Mouse (Mus musculus) spleen, postnatal 14 days (tissue): ENCODE data around the gene Ankrd11.

ENCODE experiments used
- DNase-seq, 2 experiments: peaks; one replicate each; pipeline ENCODE4 v3.0.0; 2021 to 2022; ENCODE audit warnings: low spot score in 2 of 2

The Ankrd11 gene

GRCm38 (mm10) chr8:123005805-123006204 lies 36.3 kb downstream of the Ankrd11 start:
- no peak for DNase-seq

DNA sequence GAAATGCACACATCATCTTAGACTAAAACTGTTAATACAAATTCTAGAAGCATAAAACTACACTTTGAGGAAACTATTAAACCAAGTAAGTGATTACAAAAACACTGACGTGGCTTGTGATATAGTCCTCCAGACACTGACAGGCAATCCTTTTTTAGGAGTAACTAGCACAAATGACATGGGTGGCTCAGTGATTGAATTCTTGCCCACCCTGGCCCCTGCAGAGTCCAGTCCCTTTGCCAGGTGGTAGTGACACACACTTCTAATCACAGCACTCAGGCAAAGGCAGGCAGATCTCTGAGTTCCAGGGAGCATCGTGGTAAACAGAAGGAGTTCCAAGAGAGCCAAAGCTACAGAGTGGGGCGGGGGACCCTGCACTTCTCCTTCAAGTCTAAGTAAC lies 36.7 kb downstream of the Ankrd11 start:
- no peak for DNase-seq

DNA sequence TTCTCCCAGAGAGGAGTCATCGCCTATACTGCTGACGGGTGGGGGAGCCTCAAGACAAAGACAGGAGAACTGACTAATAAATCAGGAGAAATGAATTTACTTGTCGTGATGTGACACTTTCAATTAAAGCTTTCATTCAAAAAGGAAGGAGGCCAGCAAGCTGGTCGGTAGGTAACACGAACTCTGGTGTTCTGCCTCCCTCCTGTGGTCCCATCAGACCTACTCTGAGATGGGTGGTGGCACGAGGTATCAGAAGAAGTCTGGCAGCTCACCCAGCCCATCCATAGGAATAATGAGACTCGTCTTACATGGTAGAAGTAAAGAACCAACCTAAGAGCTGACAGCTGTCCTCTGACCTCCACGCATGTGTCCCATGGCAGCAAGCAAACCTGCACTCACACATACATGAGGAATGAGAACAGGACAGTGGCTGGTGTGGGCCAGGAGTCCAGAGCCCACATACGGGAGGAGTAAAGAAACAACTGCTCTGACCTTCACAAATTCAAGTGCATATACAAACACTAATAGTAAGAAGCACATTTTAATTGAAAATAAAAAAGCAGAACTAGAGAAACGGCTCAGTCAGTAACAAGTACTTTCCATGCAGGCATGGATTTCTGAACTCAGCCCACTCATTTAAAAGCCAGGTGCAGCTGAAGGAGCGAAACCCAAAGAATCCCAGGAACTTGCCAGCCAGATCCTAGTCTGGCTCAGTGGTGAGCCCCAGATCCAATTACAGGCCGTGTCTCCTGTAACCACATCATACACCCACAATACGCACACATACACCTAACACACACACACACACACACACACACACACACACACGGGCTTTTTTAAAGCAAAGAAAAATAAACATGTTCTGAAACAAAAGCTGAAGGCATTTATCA lies 37.8 kb downstream of the Ankrd11 start:
- DNase-seq: no peak

DNA sequence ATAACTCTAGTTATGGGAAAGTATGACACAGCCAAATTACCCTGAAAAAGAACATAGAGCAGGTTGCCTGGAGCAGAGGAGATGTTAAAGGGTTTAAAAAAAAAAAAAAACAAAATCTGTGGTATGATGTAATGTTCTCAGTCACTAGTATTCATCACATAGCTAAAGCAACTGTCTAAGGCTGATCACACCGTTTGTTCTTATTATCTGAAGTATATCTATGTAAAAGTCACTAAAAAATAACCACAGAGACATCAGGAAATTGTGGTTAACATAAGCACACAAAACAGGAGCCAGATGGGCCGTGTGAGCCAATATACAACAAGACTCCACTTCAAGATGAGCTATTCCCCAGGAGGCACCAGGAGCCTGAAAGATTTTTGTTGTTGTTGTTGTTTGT lies 41.8 kb downstream of the Ankrd11 start:
- no peak for DNase-seq

DNA sequence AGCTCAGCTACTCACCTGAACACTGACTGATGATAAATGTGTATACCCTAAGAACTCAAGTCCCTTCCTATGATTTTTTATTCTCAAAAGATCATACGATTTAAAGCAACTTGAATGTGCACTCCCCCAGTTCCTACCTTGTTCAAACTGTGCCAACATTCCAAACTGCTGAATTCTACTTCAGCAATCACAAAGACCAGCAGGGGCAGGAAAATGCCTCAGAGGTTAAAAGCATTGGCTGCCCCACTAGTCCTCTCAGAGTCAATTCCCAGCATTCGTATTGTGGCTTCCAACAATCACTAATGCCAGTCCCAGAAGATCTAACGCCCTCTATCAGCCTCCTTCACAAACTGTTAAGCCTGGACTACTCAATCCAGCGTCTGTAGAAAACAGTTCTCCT lies 44.1 kb downstream of the Ankrd11 start:
- DNase-seq: no peak

DNA sequence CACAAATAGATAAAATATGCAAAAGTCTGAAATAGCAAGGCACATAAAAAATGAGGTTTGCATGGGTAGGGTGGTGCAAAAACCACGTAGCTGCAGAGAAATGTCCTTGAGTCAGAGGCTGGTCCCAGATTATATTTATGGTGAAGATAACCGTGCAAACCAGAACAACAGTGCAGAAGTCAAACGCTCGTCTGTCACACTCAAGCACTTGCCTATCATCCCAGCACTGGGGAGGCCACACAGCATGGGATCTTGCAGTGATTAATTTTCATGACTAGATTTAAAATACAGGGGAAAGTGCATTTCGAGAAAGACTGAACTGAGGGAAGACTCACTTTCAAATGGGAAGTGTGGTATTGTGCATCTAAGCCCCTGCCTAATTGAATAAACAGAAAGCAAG lies 48.3 kb downstream of the Ankrd11 start:
- no peak for DNase-seq

DNA sequence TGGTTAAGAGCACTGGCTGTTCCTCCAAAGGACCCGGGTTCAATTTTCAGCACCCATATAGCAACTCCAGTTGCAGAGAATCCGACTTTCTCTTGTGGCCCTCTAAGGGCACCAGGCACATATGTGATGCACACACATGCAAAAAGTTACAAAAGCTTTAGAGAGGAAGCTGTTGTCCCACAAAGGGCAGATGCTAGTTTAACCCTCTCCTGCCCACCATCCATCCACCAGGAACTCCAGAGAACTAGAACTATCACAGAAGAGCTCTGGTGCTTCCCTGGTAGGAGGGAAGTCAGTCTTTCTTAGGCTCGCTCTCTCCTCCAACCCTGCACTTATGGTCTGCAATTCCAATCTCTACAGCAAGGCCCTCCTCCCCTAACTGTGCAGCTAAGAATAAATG lies 49.0 kb downstream of the Ankrd11 start:
- DNase-seq: no peak

GRCm38 (mm10) chr8:122992296-122992695 lies 49.8 kb downstream of the Ankrd11 start:
- no peak for DNase-seq

DNA sequence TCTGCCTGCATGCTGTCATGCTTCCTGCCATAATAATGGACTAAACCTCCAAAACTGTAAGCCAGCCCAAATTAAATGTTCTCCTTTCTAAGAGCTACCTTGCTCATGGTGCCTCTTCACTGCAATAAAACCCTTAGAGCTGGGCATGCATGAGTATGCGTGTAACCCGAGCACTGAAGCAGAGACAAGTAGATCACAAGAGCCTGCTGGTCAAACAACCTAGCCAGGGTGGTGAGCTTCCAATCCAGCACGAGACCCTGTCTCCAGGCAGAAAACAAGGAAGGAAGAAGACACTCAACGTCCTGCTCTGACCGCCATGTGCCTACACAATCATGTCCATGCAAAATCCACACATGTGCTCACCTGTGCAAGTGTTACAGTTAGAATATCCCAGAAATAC lies 50.7 kb downstream of the Ankrd11 start:
- no peak for DNase-seq

GRCm38 (mm10) chr8:122989976-122990375 lies 52.1 kb downstream of the Ankrd11 start:
- DNase-seq: no peak

GRCm38 (mm10) chr8:122988955-122989354 lies 53.1 kb downstream of the Ankrd11 start:
- DNase-seq: no peak

- no peak for DNase-seq
Measured at GRCm38 (mm10) chr8:122987255-122987654, 54.8 kb downstream of the Ankrd11 start.

GRCm38 (mm10) chr8:122986501-122987184 lies 55.4 kb downstream of the Ankrd11 start:
- no peak for DNase-seq

DNA sequence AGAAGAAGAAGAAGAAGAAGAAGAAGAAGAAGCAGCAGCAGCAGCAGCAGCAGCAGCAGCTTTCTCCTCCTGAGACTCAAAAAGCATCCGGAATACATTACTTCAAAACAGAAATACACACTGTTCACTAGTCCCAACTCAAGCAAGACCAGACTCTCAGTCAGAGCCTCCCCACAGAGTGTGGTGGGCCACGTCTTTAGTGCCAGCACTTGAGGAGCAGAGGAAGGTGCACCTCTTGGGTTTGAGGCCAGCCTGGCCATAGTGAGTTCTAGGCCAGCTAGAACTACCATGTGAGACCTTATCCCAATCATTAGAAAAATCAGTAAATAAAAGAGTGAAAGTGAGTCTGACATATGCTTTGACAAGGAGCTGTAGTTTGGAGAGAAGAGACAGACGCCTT lies 57.9 kb downstream of the Ankrd11 start:
- no peak for DNase-seq

GRCm38 (mm10) chr8:122983178-122983942 lies 58.7 kb downstream of the Ankrd11 start:
- DNase-seq: no peak

DNA sequence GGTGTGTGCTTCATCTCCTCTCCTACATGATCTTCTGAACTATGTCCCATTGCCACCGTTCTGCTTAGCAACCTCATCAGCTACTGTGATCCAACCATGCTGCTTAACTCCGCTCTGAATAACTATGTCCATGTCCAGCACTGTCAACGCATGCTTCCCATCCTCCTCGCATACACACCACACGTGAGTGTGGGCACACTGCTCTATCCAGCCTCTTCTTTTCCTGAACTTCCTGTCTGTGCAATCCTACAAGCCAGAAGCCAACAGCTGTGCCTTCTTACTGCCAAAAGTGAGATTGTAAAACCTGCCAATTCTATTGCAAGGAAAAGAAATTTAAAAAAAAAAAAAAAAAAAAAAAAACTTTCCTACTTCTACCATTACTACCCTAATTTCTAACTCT lies 60.4 kb downstream of the Ankrd11 start:
- DNase-seq: no peak

- DNase-seq: no peak
Measured at GRCm38 (mm10) chr8:122979865-122980509, 62.1 kb downstream of the Ankrd11 start.

DNA sequence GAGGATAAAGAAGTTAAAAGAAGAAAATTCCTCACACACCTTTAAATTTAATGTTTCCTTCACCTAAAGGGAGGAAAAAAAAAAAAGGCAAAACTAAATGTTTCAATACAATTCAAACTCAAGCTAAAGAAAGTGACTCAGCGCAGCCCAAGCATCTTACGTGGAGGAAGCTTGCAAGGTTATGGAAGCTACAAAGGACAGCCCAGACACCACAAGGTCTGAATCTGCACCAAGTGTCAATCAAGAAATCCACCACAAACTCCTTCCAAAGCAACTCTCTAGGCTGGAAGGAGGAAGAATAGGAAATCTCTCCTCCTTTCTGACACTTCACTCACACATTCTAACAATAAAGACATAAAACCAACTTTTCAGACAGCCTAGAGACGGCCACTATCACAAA lies 62.7 kb downstream of the Ankrd11 start:
- no peak for DNase-seq

DNA sequence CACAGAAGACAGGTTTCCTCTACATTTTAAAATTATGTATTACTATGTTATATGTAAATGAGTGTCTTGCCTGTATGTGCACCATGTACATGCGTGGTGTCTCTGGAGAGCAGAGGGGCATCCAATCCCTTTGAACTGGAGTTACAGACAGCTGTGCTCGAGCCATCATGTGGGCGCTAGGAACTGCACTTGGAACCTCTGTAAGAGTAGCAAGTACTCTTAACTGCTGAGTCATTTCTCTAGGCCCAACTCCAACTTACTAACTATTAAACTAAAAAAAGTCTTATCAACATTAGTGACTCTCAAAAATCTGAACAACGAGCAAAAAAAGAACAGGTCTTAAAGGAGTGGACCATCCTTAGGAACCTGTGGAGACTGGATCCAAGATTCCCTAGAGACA lies 66.0 kb downstream of the Ankrd11 start:
- DNase-seq: no peak

GRCm38 (mm10) chr8:122969964-122970620 lies 72.0 kb downstream of the Ankrd11 start:
- DNase-seq: no peak

DNA sequence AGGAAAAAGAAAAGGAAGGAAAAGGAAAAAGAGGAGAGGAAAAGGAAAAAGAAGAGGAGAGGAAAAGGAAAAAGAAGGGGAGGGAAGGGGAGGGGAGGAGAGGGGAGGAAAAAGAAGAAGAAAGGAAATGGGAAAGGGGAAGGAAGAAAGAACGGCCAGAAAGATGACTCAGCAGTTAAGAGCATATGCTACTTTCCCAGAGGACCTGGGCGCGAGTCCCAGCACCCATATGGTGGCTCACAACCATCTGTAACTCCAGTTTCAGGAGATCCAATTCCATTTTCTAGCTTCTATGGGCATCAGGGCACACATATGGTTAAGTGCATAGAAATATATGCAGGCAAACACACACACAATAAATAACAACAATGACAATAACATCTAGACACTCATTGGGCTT lies 73.9 kb downstream of the Ankrd11 start:
- DNase-seq: no peak
